Mouse (Mus musculus) kidney, adult 2 months (tissue): ENCODE data around the gene Usp54. TPM values are rescaled to one million over a fixed set of nuclear protein-coding genes. Genes with fewer than 3 reads are reported as not detected.

Source experiments
- DNase-seq: peaks from one replicate; pipeline ENCODE4 v3.0.0; 2021
- H3K27ac ChIP-seq: fragments of 200-500 bp; 2 replicates; pipeline ENCODE4 v1.5.1; 2012; ENCODE audit warnings: low read depth, low read length, control low read depth, inconsistent platforms; ENCODE audit not compliant: insufficient read depth
- H3K27me3 ChIP-seq: fragments of 200-500 bp; replicated peaks from 2 replicates; pipeline ENCODE4 v1.6.1; 2012; ENCODE audit warnings: mild to moderate bottlenecking, moderate library complexity, low read length, inconsistent platforms; ENCODE audit not compliant: control insufficient read depth, insufficient read depth
- H3K36me3 ChIP-seq: fragments of 200-500 bp; 2 replicates; pipeline ENCODE4 v1.6.1; 2012; ENCODE audit warnings: mild to moderate bottlenecking, moderate library complexity, low read length, inconsistent platforms; ENCODE audit not compliant: control insufficient read depth, insufficient read depth
- H3K4me1 ChIP-seq: fragments of 200-500 bp; 2 replicates; pipeline ENCODE4 v1.6.1; 2011; ENCODE audit warnings: low read length; ENCODE audit not compliant: control insufficient read depth, insufficient read depth
- H3K4me3 ChIP-seq: fragments of 200-500 bp; 2 replicates; pipeline ENCODE4 v1.5.1; 2011; ENCODE audit warnings: mild to moderate bottlenecking, low read depth, low read length, control low read depth; ENCODE audit not compliant: insufficient read depth
- CTCF ChIP-seq: fragments of 200-500 bp; conservative IDR thresholded peaks from 2 replicates; pipeline ENCODE4 v1.5.1; 2011; ENCODE audit warnings: low read depth, mild to moderate bottlenecking, control low read depth, low read length, moderate library complexity, mixed read lengths; ENCODE audit not compliant: insufficient read depth, insufficient read length
- POLR2A ChIP-seq: fragments of 200-500 bp; IDR thresholded peaks from one replicate; pipeline ENCODE4 v1.6.1; 2011; ENCODE audit warnings: low read depth, low read length, control low read depth
- WGBS: fragments of 180-500 bp; shearing (Covaris S2); methylation state at CpG from one replicate; pipeline ENCODE4 v1.1.7; 2018; 5-methylcytosine and 5-hydroxymethylcytosine counted together
- polyA plus RNA-seq: library from polyadenylated mRNA; depleted of rRNA; stranded (reverse); fragments of >200 nt; gene quantifications from 2 replicates; pipeline ENCODE4 v1.2.3, GENCODE M21; 2012

Usp54 gene
- polyA plus RNA-seq, 1 experiment = 7.9 TPM

DNA sequence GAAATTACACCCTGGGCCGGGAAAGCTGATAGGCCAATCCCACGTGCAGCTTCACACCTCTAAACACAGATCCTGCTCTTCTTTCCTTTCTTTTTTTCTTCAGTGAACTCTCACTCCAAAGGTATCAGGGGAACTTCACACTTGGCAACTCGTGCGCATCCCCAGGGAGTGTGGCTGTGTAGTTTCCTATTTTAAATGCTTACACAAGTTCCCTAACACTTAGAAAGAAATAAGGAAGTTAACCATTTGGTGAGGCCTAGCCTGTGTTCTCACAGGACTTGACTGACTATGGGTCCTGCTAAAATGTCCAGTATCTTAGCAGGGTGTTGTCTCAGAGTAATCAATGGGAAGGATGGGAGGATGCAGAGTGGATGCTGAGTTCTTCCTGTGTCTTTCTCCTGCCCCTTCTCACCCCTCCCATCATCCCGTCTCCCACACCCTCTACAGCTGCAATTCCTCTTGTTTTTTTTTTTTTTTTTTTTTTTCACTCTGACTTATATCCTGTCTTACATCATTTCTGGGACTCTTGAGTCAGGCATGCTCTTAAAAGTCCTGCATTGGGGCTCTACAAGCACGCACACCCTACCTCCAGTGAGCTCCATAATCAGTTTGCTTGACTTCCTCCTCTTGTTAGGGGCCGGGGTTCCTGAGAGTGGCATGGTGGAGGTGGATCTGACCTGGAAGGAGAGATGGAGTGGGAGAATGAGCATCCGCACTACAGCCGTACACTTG is 14.0 kb upstream of the Usp54 start:
- DNase-seq = no peak
- Histone ChIP-seq H3K27me3 (no peaks in the 10 kb centered on the region), H3K36me3 (no peaks in the 10 kb centered on the region), H3K4me1 (no peaks in the 10 kb centered on the region), H3K4me3 (no peak overlapping the region), H3K27ac (no peak overlapping the region)
- WGBS = 67% methylated on average over 9 of the region's 9 CpGs
- TF ChIP-seq CTCF (no peak), POLR2A (no peak)

DNA sequence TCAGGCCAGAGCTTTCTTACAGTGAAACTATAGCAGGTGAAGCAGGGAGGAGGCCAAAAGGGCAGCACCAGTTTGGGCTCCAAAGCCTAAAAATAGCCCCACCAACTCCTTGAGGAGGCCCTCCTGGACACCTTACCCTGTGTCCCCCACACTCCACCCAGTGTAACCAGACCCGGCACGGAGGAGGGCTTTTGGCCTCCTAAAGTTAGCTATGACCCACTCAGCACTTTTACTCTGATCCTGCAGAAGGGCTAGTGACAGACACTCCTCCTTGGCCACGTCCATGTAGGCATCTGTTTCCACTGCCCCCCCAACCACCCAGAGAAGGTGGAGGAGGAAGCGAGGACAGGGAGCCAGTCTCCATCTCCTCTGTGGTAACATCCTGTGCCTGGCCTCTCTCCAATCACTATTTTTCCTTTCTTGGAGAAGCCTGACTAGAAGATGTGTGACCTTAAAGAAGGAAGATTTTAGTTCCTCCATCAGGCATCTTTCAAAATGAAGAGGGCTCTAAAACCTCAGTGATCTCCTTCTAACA is 10.9 kb upstream of the Usp54 start:
- Histone ChIP-seq H3K27me3 (no peaks in the 10 kb centered on the region), H3K4me3 (no peak overlapping the region), H3K27ac (no peak overlapping the region), H3K36me3 (no peaks in the 10 kb centered on the region), H3K4me1 (no peaks in the 10 kb centered on the region)
- no peak for DNase-seq
- WGBS = 59% methylated on average over 4 of the region's 4 CpGs
- no peak for TF ChIP-seq CTCF
- TF ChIP-seq POLR2A = no peak

DNA sequence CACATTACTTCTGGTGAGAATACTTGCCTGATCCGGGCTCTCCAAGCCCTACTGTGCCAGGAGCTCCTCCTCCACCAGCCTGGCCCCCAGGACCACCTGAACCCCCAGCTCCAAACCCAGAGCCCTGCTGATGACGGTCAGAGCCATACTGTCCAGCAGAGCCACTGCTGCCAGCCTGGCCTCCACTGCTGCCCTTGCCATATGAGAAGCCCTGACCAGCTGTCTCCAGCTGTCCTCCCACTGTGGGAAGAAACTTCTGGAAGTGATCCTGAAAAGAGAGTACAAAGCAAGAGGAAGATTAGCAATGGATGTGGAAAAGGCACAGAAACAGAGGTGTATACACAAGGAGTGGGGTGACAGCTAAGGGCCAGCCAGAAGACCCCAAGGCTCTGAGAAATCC is 10.1 kb upstream of the Usp54 start:
- TF ChIP-seq POLR2A (no peak), CTCF (no peak)
- 80% methylated on average over 2 of the region's 2 CpGs for WGBS
- H3K36me3 ChIP-seq = no peaks in the 10 kb centered on the region
- DNase-seq = no peak
- no peaks in the 10 kb centered on the region for H3K4me1 ChIP-seq
- H3K27ac ChIP-seq = no peak overlapping the region
- H3K27me3 ChIP-seq = no peaks in the 10 kb centered on the region
- no peak overlapping the region for H3K4me3 ChIP-seq

DNA sequence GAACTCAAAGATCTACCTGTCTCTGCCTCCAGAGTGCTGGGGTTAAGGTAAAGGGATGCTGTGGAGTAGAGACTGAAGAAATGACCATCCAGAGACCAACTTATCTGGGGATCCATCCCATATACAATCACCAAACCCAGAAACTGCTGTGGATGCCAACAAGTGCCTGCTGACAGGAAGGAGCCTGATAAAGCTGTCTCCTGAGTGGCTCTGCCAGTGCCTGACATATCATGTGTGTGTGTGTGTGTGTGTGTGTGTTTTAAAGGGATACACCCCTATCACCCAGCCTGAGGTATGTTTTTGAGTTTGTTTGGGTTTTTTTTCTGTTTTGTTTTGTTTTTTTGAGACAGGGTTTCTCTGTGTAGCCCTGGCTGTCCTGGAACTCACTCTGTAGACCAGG is 5.5 kb upstream of the Usp54 start:
- no peaks in the 10 kb centered on the region for H3K36me3 ChIP-seq
- H3K27me3 ChIP-seq = no peaks in the 10 kb centered on the region
- H3K4me3 ChIP-seq = no peak overlapping the region
- H3K27ac ChIP-seq = no peak overlapping the region
- TF ChIP-seq POLR2A (no peak), CTCF (no peak)
- peaks cover 3% of the 10 kb centered on the region; the same call in 1 of the 2 replicates for H3K4me1 ChIP-seq
- DNase-seq = no peak

DNA sequence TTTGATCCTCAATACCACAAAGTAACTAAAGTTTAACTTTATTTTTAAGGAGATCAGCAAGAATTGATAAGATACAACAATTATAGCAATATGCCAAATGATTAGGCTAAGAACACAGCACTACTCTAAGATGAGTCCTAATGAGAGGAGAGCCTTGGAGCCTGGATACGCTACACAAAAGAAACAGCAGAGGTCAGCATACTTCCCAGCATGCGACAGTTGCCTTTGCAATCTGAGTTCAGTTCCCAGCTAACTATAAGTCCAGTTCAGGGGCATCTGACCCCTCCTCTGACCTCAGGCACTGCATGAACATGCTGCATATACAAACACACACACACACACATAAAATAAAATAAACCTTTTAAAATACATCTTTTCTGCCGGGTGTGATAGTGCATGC is 4.7 kb upstream of the Usp54 start:
- Histone ChIP-seq H3K4me1 (peaks cover 3% of the 10 kb centered on the region; the same call in 1 of the 2 replicates), H3K4me3 (no peak overlapping the region), H3K36me3 (no peaks in the 10 kb centered on the region), H3K27me3 (no peaks in the 10 kb centered on the region), H3K27ac (no peak overlapping the region)
- 41% methylated on average over 3 of the region's 3 CpGs for WGBS
- peak; percentile 21; the same call in 1 of the 2 replicates for TF ChIP-seq CTCF
- TF ChIP-seq POLR2A = no peak
- DNase-seq = no peak

DNA sequence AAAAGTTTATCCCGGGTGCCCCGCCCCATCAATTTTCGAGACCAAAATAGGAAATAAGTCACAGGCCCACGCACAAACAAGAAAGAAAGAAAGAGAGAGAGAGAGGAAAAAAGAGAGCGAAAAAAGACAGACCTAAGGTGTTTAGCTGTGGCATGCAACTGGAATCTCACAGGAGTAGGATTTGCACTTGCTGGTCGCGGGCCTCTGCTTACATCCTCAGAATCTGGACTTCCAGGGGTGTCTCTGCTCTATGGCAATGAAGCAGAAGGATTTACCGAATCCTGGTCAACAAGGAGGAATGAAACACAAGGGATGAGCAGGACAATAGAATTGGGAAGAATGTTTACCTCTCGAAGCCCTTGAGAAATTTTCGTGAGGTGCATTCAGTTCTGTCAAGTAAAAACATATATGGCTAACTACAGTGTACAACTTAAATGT is 594 bp upstream of the Usp54 start:
- no peak for DNase-seq
- WGBS = 15% methylated on average over 10 of the region's 10 CpGs
- Histone ChIP-seq H3K4me3 (peak overlapping the region; percentile 69), H3K36me3 (no peaks in the 10 kb centered on the region), H3K27me3 (no peaks in the 10 kb centered on the region), H3K27ac (peak overlapping the region; percentile 79), H3K4me1 (peaks cover 3% of the 10 kb centered on the region; the same call in 1 of the 2 replicates)
- TF ChIP-seq CTCF (no peak), POLR2A (no peak)

DNA sequence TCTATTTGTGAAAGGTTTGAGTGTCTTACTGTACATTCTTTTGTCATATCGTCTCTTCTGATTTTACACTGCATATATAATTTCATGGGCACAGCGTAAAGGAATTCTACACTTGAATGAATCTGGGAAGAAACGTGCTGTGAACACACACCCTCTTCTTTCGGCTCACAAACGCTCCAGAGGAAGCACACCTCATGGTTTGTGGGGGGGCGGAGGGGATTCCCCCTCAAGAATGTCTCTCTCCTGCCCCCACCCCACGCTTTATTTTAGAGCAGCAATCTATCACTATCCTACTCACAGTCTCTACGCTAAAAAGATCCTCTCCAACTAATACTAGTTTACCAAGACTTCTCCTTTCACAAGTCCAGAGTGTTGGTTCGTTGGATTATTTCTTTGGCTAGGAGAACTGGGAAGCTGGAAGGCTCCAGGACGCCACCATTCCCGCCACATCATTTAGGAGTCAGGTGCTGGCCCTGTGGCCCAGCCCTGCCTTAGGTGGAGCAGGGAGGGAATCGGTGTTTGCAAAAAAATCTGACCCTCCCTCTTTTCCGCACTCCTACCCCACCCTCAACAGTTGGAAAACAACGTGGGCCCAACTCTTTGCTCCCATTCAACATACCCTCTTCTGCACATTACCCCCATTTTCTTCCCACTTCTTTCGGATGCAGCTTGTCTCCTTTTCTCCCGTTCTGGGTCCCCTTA is 794 bp downstream of the Usp54 start:
- DNase-seq = no peak
- H3K4me3 ChIP-seq = peak overlapping the region; percentile 77
- no peaks in the 10 kb centered on the region for H3K36me3 ChIP-seq
- H3K27me3 ChIP-seq = no peaks in the 10 kb centered on the region
- H3K4me1 ChIP-seq = peaks cover 3% of the 10 kb centered on the region; the same call in 1 of the 2 replicates
- peak overlapping the region; percentile 2; the same call in 1 of the 2 replicates for H3K27ac ChIP-seq
- 5% methylated on average over 16 of the region's 16 CpGs for WGBS
- TF ChIP-seq CTCF (no peak), POLR2A (no peak)
